Mouse (Mus musculus): Measurements from ENCODE around the gene Gimap8. TPM values are rescaled to one million over a fixed set of nuclear protein-coding genes. Genes with fewer than 3 reads are reported as not detected.
A peak's percentile ranks its signal among the peaks of the same experiment; 100 is the strongest.

The Gimap8 gene
- total and polyA plus RNA-seq, 3 experiments, result 21.6 to 28.5 (median 27.5) TPM

- TF ChIP-seq UBTF (IDR thresholded peaks at IDR 0.05; ENCODE audit: low read depth, low read length), result 0 out of 2 replicates have a peak, but pooled peaks have one; percentile 33
- TF ChIP-seq KAT2A (IDR thresholded peaks at IDR 0.05; ENCODE audit: insufficient replicate concordance, low read length), result 0 out of 2 replicates have a peak, but pooled peaks have one; percentile 42
- TF ChIP-seq ZC3H11A (IDR thresholded peaks at IDR 0.05; ENCODE audit: low read depth, low read length), result no peak
- no peak for TF ChIP-seq CTCF (conservative IDR thresholded peaks at IDR 0.05 in 1 of 2, IDR thresholded peaks at IDR 0.05 in 1 of 2; ENCODE audit: low read depth in 2 of 2, low read length in 2 of 2)
- TF ChIP-seq USF1 (IDR thresholded peaks at IDR 0.05; ENCODE audit: low read depth, low read length), result no peak
- peak; percentile 96 for TF ChIP-seq IRF4 (IDR thresholded peaks at IDR 0.05; ENCODE audit: low read depth, low read length)
- TF ChIP-seq ZMIZ1 (IDR thresholded peaks at IDR 0.05; ENCODE audit: low read depth, low read length), result no peak
- TF ChIP-seq E2F4 (IDR thresholded peaks at IDR 0.05; ENCODE audit: insufficient replicate concordance, low read depth, low read length), result no peak
- no peak for TF ChIP-seq TBP (conservative IDR thresholded peaks at IDR 0.05; ENCODE audit: low read depth, low read length)
- TF ChIP-seq JUND (conservative IDR thresholded peaks at IDR 0.05; ENCODE audit: low read depth, low read length), result peak; percentile 68
- TF ChIP-seq JUN (IDR thresholded peaks at IDR 0.05; ENCODE audit: insufficient read depth, low read depth, low read length), result peak; percentile 88
- TF ChIP-seq SMC3 (IDR thresholded peaks at IDR 0.05; ENCODE audit: low read depth, low read length), result peak; percentile 24
- TF ChIP-seq MAFK (IDR thresholded peaks at IDR 0.05; ENCODE audit: insufficient replicate concordance, low read length), result 0 out of 2 replicates have a peak, but pooled peaks have one; percentile 42
- no peak for TF ChIP-seq HCFC1 (IDR thresholded peaks at IDR 0.05; ENCODE audit: low read depth, low read length)
- no peak for TF ChIP-seq NELFE (IDR thresholded peaks at IDR 0.05; ENCODE audit: low read depth, low read length)
- peak; percentile 92 for TF ChIP-seq EP300 (IDR thresholded peaks at IDR 0.05; ENCODE audit: low read length)
- peak; percentile 41; the same call in 1 of the 2 replicates for TF ChIP-seq BHLHE40 (IDR thresholded peaks at IDR 0.05; ENCODE audit: low read depth, low read length)
- TF ChIP-seq MAX (IDR thresholded peaks at IDR 0.05; ENCODE audit: low read length), result peak; percentile 70
Observed at GRCm38 (mm10) chr6:48692962-48693361, 45.9 kb downstream of the Gimap8 start (continued).

GRCm38 (mm10) chr6:48696830-48697554 is 50.0 kb downstream of the Gimap8 start:
- DNase-seq (ENCODE audit: extremely low read depth), result no peak
- H3K36me3 ChIP-seq (replicated peaks in 1 of 2; ENCODE audit: control insufficient read depth in 1 of 2, insufficient read depth in 1 of 2, low read length in 1 of 2), result peaks cover 26 to 50% of the 10 kb centered on the region in 2 experiments
- no peak for TF ChIP-seq USF1 (IDR thresholded peaks at IDR 0.05; ENCODE audit: low read depth, low read length)
- TF ChIP-seq CHD2 (IDR thresholded peaks at IDR 0.05; ENCODE audit: low read length), result no peak
- no peak for TF ChIP-seq EP300 (IDR thresholded peaks at IDR 0.05; ENCODE audit: low read length)
- TF ChIP-seq MYC (IDR thresholded peaks at IDR 0.05; ENCODE audit: low read depth, low read length), result no peak
- no peak for TF ChIP-seq E2F4 (IDR thresholded peaks at IDR 0.05; ENCODE audit: insufficient replicate concordance, low read depth, low read length)
- TF ChIP-seq SIN3A (IDR thresholded peaks at IDR 0.05; ENCODE audit: low read length), result no peak
- no peak for TF ChIP-seq POLR2AphosphoS2 (IDR thresholded peaks at IDR 0.05; ENCODE audit: low read depth, low read length)
- TF ChIP-seq TCF12 (IDR thresholded peaks at IDR 0.05; ENCODE audit: low read depth, low read length), result no peak

More at GRCm38 (mm10) chr6:48696830-48697554, 50.0 kb downstream of the Gimap8 start:
- Histone ChIP-seq H3K27ac (ENCODE audit: insufficient read depth, low read depth) (peak overlapping the region; percentile 37; the same call in 1 of the 2 replicates), H3K4me3 (replicated peaks in 1 of 3; ENCODE audit: low read depth in 2 of 3, low read length in 2 of 3, poor library complexity in 1 of 3) (no peak overlapping the region), H3K4me2 (ENCODE audit: insufficient read depth, low read depth, poor library complexity, severe bottlenecking) (no peak overlapping the region), H3K4me1 (ENCODE audit: control insufficient read depth in 1 of 2, insufficient read depth in 2 of 2) (peaks cover 29 to 69% of the 10 kb centered on the region in 2 experiments), H3K27me3 (replicated peaks) (no peaks in the 10 kb centered on the region), H3K79me2 (replicated peaks; ENCODE audit: control insufficient read depth, extremely low read depth, insufficient read depth, poor library complexity, severe bottlenecking) (peaks cover 3% of the 10 kb centered on the region), H3K9ac (ENCODE audit: insufficient read depth, low read depth) (no peak overlapping the region), H3K9me3 (replicated peaks; ENCODE audit: low read length) (peaks cover 33% of the 10 kb centered on the region)
- in situ Hi-C loops (cut with MboI; ENCODE audit: low pct_ligation_motif_present, low pct_unique_long_range_greater_than_20kb, low sequenced_read_pairs), result no loop called here
- dilution Hi-C loops (cut with MboI; ENCODE audit: extremely low pct_ligation_motif_present, extremely low pct_unique_long_range_greater_than_20kb, low sequenced_read_pairs), result no loop called here
